Mouse (Mus musculus): ENCODE results near the gene Etnk1. TPM values are rescaled to one million over a fixed set of nuclear protein-coding genes. Genes with fewer than 3 reads are reported as not detected.
"Not testable (repeated sequence)": the region's sequence is repeated elsewhere in the genome, so short reads cannot be mapped to it uniquely, and the experiment has no call there.

The Etnk1 gene
- polyA plus RNA-seq, 1 experiment, result 38.3 TPM

GRCm38 (mm10) chr6:143131895-143132652, 34.9 kb upstream of the Etnk1 start:
- DNase-seq (ENCODE audit: low read depth in 1 of 2, low spot score in 2 of 2), result no peak
- H3K4me1 ChIP-seq (ENCODE audit: control insufficient read depth, insufficient read depth, insufficient read length), result peaks cover 5% of the 10 kb centered on the region; the same call in 1 of the 2 replicates
- no peak overlapping the region for H3K4me3 ChIP-seq (ENCODE audit: extremely low read depth, insufficient read depth, insufficient read length)
- 48% methylated on average over 6 of the region's 6 CpGs for WGBS
- TF ChIP-seq CTCF (IDR thresholded peaks at IDR 0.05; ENCODE audit: extremely low read depth, insufficient read depth, insufficient read length, insufficient replicate concordance) (no peak), POLR2A (IDR thresholded peaks at IDR 0.05; ENCODE audit: low read depth, low read length) (no peak)
- H3K27ac ChIP-seq (ENCODE audit: insufficient read depth, low read length), result no peak overlapping the region
- H3K36me3 ChIP-seq (ENCODE audit: control insufficient read depth, insufficient read depth, low read length), result no peaks in the 10 kb centered on the region
- no peaks in the 10 kb centered on the region for H3K27me3 ChIP-seq (ENCODE audit: control insufficient read depth, insufficient read depth, low read length)

- peaks cover 5% of the 10 kb centered on the region; the same call in 1 of the 2 replicates for H3K4me1 ChIP-seq (ENCODE audit: control insufficient read depth, insufficient read depth, insufficient read length)
- no peaks in the 10 kb centered on the region for H3K27me3 ChIP-seq (ENCODE audit: control insufficient read depth, insufficient read depth, low read length)
- no peaks in the 10 kb centered on the region for H3K36me3 ChIP-seq (ENCODE audit: control insufficient read depth, insufficient read depth, low read length)
- H3K4me3 ChIP-seq (ENCODE audit: extremely low read depth, insufficient read depth, insufficient read length), result no peak overlapping the region
- WGBS, result 95% methylated on average over 2 of the region's 2 CpGs
- DNase-seq (ENCODE audit: low read depth in 1 of 2, low spot score in 2 of 2), result no peak
- H3K27ac ChIP-seq (ENCODE audit: insufficient read depth, low read length), result no peak overlapping the region
- no peak for TF ChIP-seq POLR2A (IDR thresholded peaks at IDR 0.05; ENCODE audit: low read depth, low read length)
- no peak for TF ChIP-seq CTCF (IDR thresholded peaks at IDR 0.05; ENCODE audit: extremely low read depth, insufficient read depth, insufficient read length, insufficient replicate concordance)
Observed at GRCm38 (mm10) chr6:143133150-143133549, 33.9 kb upstream of the Etnk1 start.

- no peak for DNase-seq (ENCODE audit: low read depth in 1 of 2, low spot score in 2 of 2)
- Histone ChIP-seq H3K4me1 (ENCODE audit: control insufficient read depth, insufficient read depth, insufficient read length) (peaks cover 5% of the 10 kb centered on the region; the same call in 1 of the 2 replicates), H3K36me3 (ENCODE audit: control insufficient read depth, insufficient read depth, low read length) (no peaks in the 10 kb centered on the region), H3K27me3 (ENCODE audit: control insufficient read depth, insufficient read depth, low read length) (no peaks in the 10 kb centered on the region), H3K27ac (ENCODE audit: insufficient read depth, low read length) (no peak overlapping the region), H3K4me3 (ENCODE audit: extremely low read depth, insufficient read depth, insufficient read length) (no peak overlapping the region)
- WGBS, result 86% methylated on average over 13 of the region's 13 CpGs
- no peak for TF ChIP-seq CTCF (IDR thresholded peaks at IDR 0.05; ENCODE audit: extremely low read depth, insufficient read depth, insufficient read length, insufficient replicate concordance)
- no peak for TF ChIP-seq POLR2A (IDR thresholded peaks at IDR 0.05; ENCODE audit: low read depth, low read length)
Observed at GRCm38 (mm10) chr6:143135097-143135496, 31.9 kb upstream of the Etnk1 start.

GRCm38 (mm10) chr6:143136688-143137087, 30.3 kb upstream of the Etnk1 start:
- H3K27me3 ChIP-seq (ENCODE audit: control insufficient read depth, insufficient read depth, low read length), result no peaks in the 10 kb centered on the region
- H3K4me3 ChIP-seq (ENCODE audit: extremely low read depth, insufficient read depth, insufficient read length), result no peak overlapping the region
- no peaks in the 10 kb centered on the region for H3K36me3 ChIP-seq (ENCODE audit: control insufficient read depth, insufficient read depth, low read length)
- WGBS, result 96% methylated on average over 7 of the region's 7 CpGs
- H3K27ac ChIP-seq (ENCODE audit: insufficient read depth, low read length), result no peak overlapping the region
- TF ChIP-seq POLR2A (IDR thresholded peaks at IDR 0.05; ENCODE audit: low read depth, low read length), result no peak
- no peak for TF ChIP-seq CTCF (IDR thresholded peaks at IDR 0.05; ENCODE audit: extremely low read depth, insufficient read depth, insufficient read length, insufficient replicate concordance)
- no peak for DNase-seq (ENCODE audit: low read depth in 1 of 2, low spot score in 2 of 2)
- peaks cover 5% of the 10 kb centered on the region; the same call in 1 of the 2 replicates for H3K4me1 ChIP-seq (ENCODE audit: control insufficient read depth, insufficient read depth, insufficient read length)

- WGBS, result 92% methylated on average over 5 of the region's 5 CpGs
- TF ChIP-seq CTCF (IDR thresholded peaks at IDR 0.05; ENCODE audit: extremely low read depth, insufficient read depth, insufficient read length, insufficient replicate concordance), result no peak
- TF ChIP-seq POLR2A (IDR thresholded peaks at IDR 0.05; ENCODE audit: low read depth, low read length), result no peak
- H3K27ac ChIP-seq (ENCODE audit: insufficient read depth, low read length), result no peak overlapping the region
- H3K4me3 ChIP-seq (ENCODE audit: extremely low read depth, insufficient read depth, insufficient read length), result no peak overlapping the region
- peaks cover 3% of the 10 kb centered on the region; the same call in 1 of the 2 replicates for H3K4me1 ChIP-seq (ENCODE audit: control insufficient read depth, insufficient read depth, insufficient read length)
- no peaks in the 10 kb centered on the region for H3K27me3 ChIP-seq (ENCODE audit: control insufficient read depth, insufficient read depth, low read length)
- H3K36me3 ChIP-seq (ENCODE audit: control insufficient read depth, insufficient read depth, low read length), result no peaks in the 10 kb centered on the region
- DNase-seq (ENCODE audit: low read depth in 1 of 2, low spot score in 2 of 2), result no peak
Observed at GRCm38 (mm10) chr6:143137341-143137740, 29.7 kb upstream of the Etnk1 start.

GRCm38 (mm10) chr6:143139417-143139816, 27.6 kb upstream of the Etnk1 start:
- 62% methylated on average over 2 of the region's 2 CpGs for WGBS
- no peaks in the 10 kb centered on the region for H3K27me3 ChIP-seq (ENCODE audit: control insufficient read depth, insufficient read depth, low read length)
- H3K4me1 ChIP-seq (ENCODE audit: control insufficient read depth, insufficient read depth, insufficient read length), result no peaks in the 10 kb centered on the region
- H3K27ac ChIP-seq (ENCODE audit: insufficient read depth, low read length), result no peak overlapping the region
- no peaks in the 10 kb centered on the region for H3K36me3 ChIP-seq (ENCODE audit: control insufficient read depth, insufficient read depth, low read length)
- DNase-seq (ENCODE audit: low read depth in 1 of 2, low spot score in 2 of 2), result no peak
- H3K4me3 ChIP-seq (ENCODE audit: extremely low read depth, insufficient read depth, insufficient read length), result no peak overlapping the region
- no peak for TF ChIP-seq POLR2A (IDR thresholded peaks at IDR 0.05; ENCODE audit: low read depth, low read length)
- TF ChIP-seq CTCF (IDR thresholded peaks at IDR 0.05; ENCODE audit: extremely low read depth, insufficient read depth, insufficient read length, insufficient replicate concordance), result no peak

GRCm38 (mm10) chr6:143140884-143141283, 26.1 kb upstream of the Etnk1 start:
- 93% methylated on average over 9 of the region's 9 CpGs for WGBS

GRCm38 (mm10) chr6:143141624-143142592, 25.1 kb upstream of the Etnk1 start:
- not testable (repeated sequence) for H3K4me1 ChIP-seq (ENCODE audit: control insufficient read depth, insufficient read depth, insufficient read length); H3K36me3 ChIP-seq (ENCODE audit: control insufficient read depth, insufficient read depth, low read length); H3K4me3 ChIP-seq (ENCODE audit: extremely low read depth, insufficient read depth, insufficient read length); H3K27me3 ChIP-seq (ENCODE audit: control insufficient read depth, insufficient read depth, low read length); DNase-seq (ENCODE audit: low read depth in 1 of 2, low spot score in 2 of 2); H3K27ac ChIP-seq (ENCODE audit: insufficient read depth, low read length)
- WGBS, result 86% methylated on average over 10 of the region's 10 CpGs

More at GRCm38 (mm10) chr6:143140884-143141283, 26.1 kb upstream of the Etnk1 start:
- Histone ChIP-seq H3K36me3 (ENCODE audit: control insufficient read depth, insufficient read depth, low read length) (no peaks in the 10 kb centered on the region), H3K4me1 (ENCODE audit: control insufficient read depth, insufficient read depth, insufficient read length) (peaks cover 9% of the 10 kb centered on the region), H3K4me3 (ENCODE audit: extremely low read depth, insufficient read depth, insufficient read length) (no peak overlapping the region), H3K27me3 (ENCODE audit: control insufficient read depth, insufficient read depth, low read length) (no peaks in the 10 kb centered on the region), H3K27ac (ENCODE audit: insufficient read depth, low read length) (no peak overlapping the region)
- TF ChIP-seq POLR2A (IDR thresholded peaks at IDR 0.05; ENCODE audit: low read depth, low read length) (no peak), CTCF (IDR thresholded peaks at IDR 0.05; ENCODE audit: extremely low read depth, insufficient read depth, insufficient read length, insufficient replicate concordance) (no peak)
- no peak for DNase-seq (ENCODE audit: low read depth in 1 of 2, low spot score in 2 of 2)
